Mouse (Mus musculus) embryo, embryonic 11.5 days (tissue): ENCODE data around the gene Bend3.

ENCODE experiments used
- DNase-seq: peaks from one replicate; pipeline ENCODE4 v3.0.0-alpha.2; 2012; ENCODE audit warnings: low read depth, low spot score

Bend3 gene

DNA sequence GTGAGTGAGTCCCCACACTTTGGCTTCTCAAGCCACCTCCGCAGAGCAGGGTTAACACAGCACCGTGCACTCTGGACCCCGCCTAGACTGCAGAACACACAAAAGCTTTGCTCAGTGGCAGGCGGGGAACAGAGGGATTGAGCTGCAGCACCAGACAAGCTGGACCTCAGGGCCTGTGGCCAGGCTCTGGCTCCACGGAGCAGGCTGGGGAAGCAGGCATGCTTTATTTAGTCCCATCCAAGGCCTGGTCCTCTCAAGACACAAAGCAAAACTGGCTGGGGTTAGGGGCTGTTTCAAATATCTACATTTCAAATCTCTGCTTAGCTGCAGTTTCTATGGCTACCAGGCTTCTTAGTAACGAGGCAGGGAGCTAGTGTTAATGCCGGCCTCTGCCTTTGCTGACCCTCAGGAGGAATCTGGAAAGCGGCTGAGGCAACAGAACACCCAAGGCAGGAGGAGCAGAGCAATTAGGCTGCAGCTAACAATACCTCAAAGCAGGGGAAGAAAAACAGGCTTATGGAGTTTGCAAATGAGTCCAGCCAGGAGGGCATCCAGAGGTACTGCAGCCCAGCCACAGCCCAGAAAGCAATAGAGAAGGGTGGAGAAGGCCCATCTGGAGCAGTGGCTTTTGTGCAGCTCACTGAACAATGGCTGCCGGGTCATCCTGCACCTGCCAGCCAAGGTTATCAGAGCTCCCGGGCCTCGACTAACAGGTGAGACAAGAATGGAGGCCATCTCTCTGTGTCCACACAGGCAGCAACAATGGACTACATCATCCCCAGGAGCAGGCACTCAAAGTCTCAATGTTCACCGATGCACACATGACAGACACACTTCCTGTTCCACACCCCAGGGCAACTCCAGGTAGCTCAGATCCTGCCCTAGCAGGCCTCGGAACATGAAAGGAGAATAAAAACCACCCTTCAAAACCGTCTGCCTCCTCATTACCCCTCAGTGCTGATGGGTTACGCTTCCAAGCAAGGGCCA lies 48.9 kb downstream of the Bend3 start:
- DNase-seq: no peak

GRCm38 (mm10) chr10:43534382-43534781 lies 55.8 kb downstream of the Bend3 start:
- no peak for DNase-seq

DNA sequence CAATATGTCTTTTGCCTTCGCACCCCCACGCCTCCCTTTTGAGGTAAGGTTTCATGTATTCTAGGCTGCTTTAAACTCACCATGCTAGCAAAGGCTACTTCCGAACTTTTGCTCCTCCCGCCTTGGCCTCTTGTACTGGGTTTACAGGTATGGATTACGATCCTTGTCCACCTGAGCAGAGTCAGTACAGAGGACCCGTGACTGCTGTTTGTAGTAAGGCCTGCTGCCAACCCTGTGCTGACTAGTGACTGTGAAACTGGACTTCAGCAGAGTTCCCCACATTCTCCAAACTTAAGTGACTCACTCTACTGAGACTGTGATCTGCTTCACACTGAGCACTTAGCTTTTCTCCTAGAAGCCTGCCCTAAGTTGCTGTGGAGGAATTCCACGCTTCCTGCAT lies 59.0 kb downstream of the Bend3 start:
- no peak for DNase-seq

DNA sequence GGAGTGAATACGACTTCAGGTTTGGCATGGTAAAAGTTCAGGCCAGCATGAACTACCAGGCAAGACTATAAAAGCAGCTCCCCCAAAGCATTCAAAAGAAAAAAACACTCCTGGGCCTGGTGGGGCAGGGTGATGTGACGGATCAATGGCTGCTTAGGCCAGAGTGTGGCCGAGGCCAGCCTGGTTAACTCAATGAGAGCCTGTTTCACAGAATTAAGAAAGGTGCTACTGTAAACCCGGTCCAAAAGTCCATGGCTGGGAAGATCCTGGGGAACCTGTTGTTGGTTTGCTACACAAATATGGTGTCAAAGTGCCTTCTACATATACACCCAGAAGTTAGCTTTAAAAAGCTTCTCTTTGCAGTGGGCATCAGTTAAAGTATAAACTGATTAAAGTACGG lies 60.2 kb downstream of the Bend3 start:
- no peak for DNase-seq

DNA sequence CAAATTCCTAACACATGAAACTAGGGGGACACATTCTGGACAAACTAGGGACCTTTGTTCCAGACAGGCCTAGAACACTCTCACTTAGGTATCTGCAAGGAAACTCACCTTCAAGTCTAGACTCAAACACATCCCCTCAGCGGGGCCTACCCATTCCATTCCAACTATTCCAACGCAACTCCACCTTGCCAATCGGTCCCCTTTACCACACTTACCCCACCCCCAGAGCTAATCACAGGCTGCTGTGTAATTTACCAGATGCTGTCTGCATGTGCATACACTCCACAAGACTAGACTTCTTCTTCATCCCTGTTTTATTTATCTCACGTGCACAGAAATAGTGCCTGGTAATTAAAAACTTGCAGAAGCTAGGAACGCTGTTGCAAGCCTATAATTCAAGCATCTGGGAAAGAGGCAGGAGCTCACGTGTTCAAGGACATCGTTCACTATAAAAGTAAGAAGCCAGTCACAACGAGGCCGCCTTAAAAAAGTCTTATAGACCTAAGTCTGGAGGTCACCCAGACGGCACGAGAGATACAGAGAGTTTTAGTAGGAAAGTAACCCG lies 61.2 kb downstream of the Bend3 start:
- no peak for DNase-seq

DNA sequence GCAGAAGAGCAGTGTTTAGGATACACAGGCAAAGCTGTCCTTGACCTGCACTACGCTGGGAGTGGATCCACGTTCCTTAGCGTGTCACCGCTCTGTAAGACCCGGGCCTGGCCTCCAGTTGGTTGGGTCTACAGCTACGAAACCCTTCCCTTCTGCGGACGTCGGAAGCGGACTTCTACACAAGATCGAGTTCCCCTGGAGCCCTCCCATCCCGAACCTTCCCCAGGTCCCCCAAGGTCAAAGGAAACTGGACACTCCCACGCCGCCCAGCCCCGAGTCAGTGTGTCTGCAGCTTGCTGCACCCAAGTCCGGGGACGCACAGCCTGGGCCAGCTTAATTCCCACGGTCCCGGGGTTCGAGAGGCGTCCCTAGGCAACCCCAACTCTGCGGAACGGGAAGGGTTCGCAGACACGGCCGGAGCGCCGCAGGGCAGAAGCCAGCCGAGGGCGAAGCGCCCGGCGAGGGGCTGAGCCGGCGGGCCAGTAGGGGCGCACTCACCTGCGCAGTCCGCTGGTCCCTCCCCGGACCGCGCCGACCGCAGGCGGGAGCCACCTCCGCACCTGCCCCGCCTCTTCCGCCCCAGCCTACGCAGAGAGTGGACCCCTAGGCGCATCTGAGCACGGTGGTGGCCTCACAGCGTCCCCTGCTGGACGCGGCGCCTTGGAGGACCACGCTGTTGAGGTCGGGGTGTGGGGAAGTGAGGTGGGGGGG lies 62.0 kb downstream of the Bend3 start, which contains the start of gene 1700021F05Rik:
Gene 1700021F05Rik, minus strand, starts transcription at position 553 of the 711 bp plus-strand sequence.
- DNase-seq: peak; percentile 92

- DNase-seq: no peak
Measured at GRCm38 (mm10) chr10:43541153-43541544, 62.5 kb downstream of the Bend3 start.

DNA sequence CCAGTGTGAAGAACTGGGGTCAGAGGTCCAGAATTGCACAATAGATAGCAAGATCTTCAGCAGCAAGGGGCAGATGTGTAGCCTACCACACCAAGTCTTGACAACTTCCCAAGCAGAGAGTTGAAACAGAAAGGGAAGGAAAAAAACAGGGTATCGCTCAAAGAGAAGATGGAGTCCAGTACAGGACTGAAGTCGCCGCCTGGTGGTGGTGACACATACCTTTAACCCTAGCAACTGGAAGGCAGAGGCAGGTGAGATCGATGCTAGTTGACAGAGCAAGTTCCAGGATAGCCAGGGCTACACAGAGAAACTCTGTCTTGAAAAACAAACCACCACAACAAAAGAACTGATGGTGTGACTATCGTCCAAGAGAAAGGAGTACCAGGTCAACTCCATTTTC lies 70.8 kb downstream of the Bend3 start:
- no peak for DNase-seq

- no peak for DNase-seq
Measured at GRCm38 (mm10) chr10:43550923-43551322, 72.3 kb downstream of the Bend3 start.

DNA sequence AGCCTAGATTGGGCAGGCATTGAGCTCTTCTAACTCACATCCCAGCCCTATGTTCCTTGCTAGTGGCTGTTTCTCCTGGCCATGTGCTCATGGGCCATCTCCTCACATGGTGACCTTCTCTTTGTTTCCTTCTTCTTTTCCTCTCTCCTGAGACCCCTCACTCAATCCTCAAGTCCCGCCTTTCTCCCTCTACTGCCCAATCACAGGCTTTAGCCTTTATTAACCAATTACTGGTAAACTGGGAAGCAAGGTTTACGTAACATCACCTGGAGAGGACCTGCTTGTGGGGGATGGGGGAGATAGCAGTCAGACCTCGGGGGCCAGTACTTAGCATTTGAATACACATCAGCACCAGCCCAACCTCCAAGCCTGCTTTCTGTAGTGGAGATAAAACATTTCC lies 72.8 kb downstream of the Bend3 start:
- no peak for DNase-seq

DNA sequence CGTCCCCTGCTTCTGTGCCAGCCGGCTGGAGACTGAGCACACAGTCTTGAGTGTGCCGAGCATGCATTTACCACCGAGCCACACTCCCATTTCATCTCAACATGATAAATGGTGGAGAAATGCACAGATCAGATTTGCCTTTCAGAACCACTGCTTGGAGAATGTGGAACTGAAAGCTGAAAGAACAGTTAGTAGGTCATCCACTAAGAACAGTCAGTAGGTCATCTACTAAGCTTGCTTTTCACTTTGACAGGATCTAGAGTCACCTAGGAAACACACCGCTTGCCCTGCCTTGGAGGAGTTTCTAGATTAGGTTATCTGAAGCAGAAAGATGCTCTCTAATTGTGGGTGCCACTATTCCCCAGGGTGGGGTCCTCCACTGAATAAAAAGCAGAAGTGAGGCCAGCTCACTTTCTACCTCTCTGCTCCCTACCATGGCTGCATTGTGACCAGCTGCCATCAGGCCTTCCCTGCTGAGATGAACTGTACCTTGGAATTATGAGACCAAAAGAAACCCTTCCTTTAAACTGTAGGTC lies 79.1 kb downstream of the Bend3 start:
- no peak for DNase-seq

- no peak for DNase-seq
Measured at GRCm38 (mm10) chr10:43559313-43559712, 80.7 kb downstream of the Bend3 start.

DNA sequence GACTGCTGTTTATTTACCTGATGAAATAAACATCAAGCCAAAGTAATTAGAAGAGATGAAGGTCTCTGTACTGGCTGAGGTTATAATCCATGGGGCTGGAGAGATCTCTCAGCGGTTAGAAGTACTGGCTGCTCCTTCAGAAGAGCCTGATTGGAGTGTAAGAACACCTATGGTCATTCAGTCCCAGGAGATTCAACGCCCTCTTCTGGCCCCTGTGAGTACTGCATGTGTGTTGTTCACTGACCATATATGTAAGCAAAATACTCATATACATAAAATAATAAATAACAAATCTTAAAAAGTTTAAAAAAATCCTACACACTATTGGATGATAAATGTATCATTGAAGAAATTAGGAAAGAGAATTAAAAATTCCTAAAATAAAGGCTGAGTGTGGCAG lies 82.1 kb downstream of the Bend3 start:
- DNase-seq: no peak

- no peak for DNase-seq
Measured at GRCm38 (mm10) chr10:43561311-43561710, 82.7 kb downstream of the Bend3 start.
